10 mouse cellular contexts compared by ENCODE assay signal in genomic region chr8:77440324-77440880, GRCm38 (mm10).
DNase-seq lines count a peak whose midpoint lies in the region; ATAC-seq and TF ChIP-seq lines count a peak whose summit lies in the region.
"Had no signal": no experiment of that assay in that cellular context is flagged by ENCODE, and none has a peak within 500 bp of the region (broad histone marks: within the 10 kb centered on the region; RNA-seq: fewer than 3 reads in every experiment).

No protein-coding gene starts in this region.

- H3K27ac ChIP-seq in kidney, postnatal 0 days, result no peak overlapping the region
- H3K27ac ChIP-seq in kidney, embryonic 15.5 days, result no peak overlapping the region
- peak overlapping the region; percentile 57; the same call in 1 of the 2 replicates for H3K27ac ChIP-seq in testis, adult 2 months (ENCODE audit: control insufficient read depth, insufficient read depth, low read depth, low read length)
- H3K27ac ChIP-seq in hindbrain, embryonic 12.5 days, result no peak overlapping the region

- peaks cover 20% of the 10 kb centered on the region for H3K4me1 ChIP-seq in kidney, postnatal 0 days (replicated peaks; ENCODE audit: insufficient read depth, low read length)
- H3K4me1 ChIP-seq in kidney, embryonic 15.5 days, result peaks cover 49% of the 10 kb centered on the region
- H3K4me1 ChIP-seq in testis, adult 2 months (ENCODE audit: control insufficient read depth, insufficient read depth, low read length), result peaks cover 8% of the 10 kb centered on the region
- H3K4me1 ChIP-seq in hindbrain, embryonic 12.5 days, result peaks cover 3% of the 10 kb centered on the region; the same call in 1 of the 2 replicates

- TF ChIP-seq CTCF in kidney, postnatal 0 days (IDR thresholded peaks at IDR 0.05; ENCODE audit: low read depth), result peak; percentile 53; the same call in 1 of the 2 replicates
- peak; percentile 57; the same call in 1 of the 2 replicates for TF ChIP-seq CTCF in testis, adult 2 months (IDR thresholded peaks at IDR 0.05; ENCODE audit: control insufficient read depth, insufficient read depth, insufficient replicate concordance, low read depth, low read length)

- 82% methylated on average over 6 of the region's 6 CpGs for WGBS in kidney, postnatal 0 days
- 83% methylated on average over 6 of the region's 6 CpGs for WGBS in kidney, embryonic 15.5 days
- WGBS in hindbrain, embryonic 12.5 days, result 84% methylated on average over 6 of the region's 6 CpGs

- H3K9me3 ChIP-seq in kidney, postnatal 0 days (replicated peaks; ENCODE audit: low read length), result no peaks in the 10 kb centered on the region
- H3K9me3 ChIP-seq in kidney, embryonic 15.5 days (replicated peaks), result no peaks in the 10 kb centered on the region
- H3K9me3 ChIP-seq in hindbrain, embryonic 12.5 days (replicated peaks), result no peaks in the 10 kb centered on the region

- H3K9ac ChIP-seq in kidney, postnatal 0 days (ENCODE audit: low read depth, low read length), result no peak overlapping the region
- no peak overlapping the region for H3K9ac ChIP-seq in kidney, embryonic 15.5 days
- no peak overlapping the region for H3K9ac ChIP-seq in hindbrain, embryonic 12.5 days

- DNase-seq in adrenal gland, postnatal 14 days, result peak; percentile 66
- no peak for DNase-seq in adrenal gland, postnatal 10 days
- DNase-seq in kidney, postnatal 0 days (ENCODE audit: low spot score), result no peak
- no peak for DNase-seq in testis, postnatal 14 days (ENCODE audit: low spot score)
- DNase-seq in testis, postnatal 10 days (ENCODE audit: low spot score), result peak; percentile 76
- DNase-seq: layer of hippocampus, adult 9-11 months; spleen, adult 18-20 months had no signal

- no peak overlapping the region for H3K4me2 ChIP-seq in kidney, postnatal 0 days (ENCODE audit: low read length)
- no peak overlapping the region for H3K4me2 ChIP-seq in kidney, embryonic 15.5 days
- H3K4me2 ChIP-seq in hindbrain, embryonic 12.5 days (replicated peaks), result no peak overlapping the region

- H3K4me3 ChIP-seq in kidney, postnatal 0 days (replicated peaks; ENCODE audit: low read depth, low read length), result no peak overlapping the region
- no peak overlapping the region for H3K4me3 ChIP-seq in kidney, embryonic 15.5 days (replicated peaks)
- no peak overlapping the region for H3K4me3 ChIP-seq in testis, adult 2 months (ENCODE audit: control insufficient read depth, low read depth, low read length)
- no peak overlapping the region for H3K4me3 ChIP-seq in hindbrain, embryonic 12.5 days

- H3K36me3 ChIP-seq in kidney, postnatal 0 days (ENCODE audit: insufficient read depth, low read length), result no peaks in the 10 kb centered on the region
- peaks cover 4% of the 10 kb centered on the region; the same call in 1 of the 2 replicates for H3K36me3 ChIP-seq in kidney, embryonic 15.5 days
- H3K36me3 ChIP-seq in testis, adult 2 months (ENCODE audit: control insufficient read depth, insufficient read depth, low read length), result no peaks in the 10 kb centered on the region
- no peaks in the 10 kb centered on the region for H3K36me3 ChIP-seq in hindbrain, embryonic 12.5 days

- no peak for TF ChIP-seq POLR2A in testis, adult 2 months (IDR thresholded peaks at IDR 0.05; ENCODE audit: control insufficient read depth, low read depth, low read length)

- H3K27me3 ChIP-seq in kidney, postnatal 0 days (ENCODE audit: insufficient read depth, low read length), result no peaks in the 10 kb centered on the region
- no peaks in the 10 kb centered on the region for H3K27me3 ChIP-seq in kidney, embryonic 15.5 days
- H3K27me3 ChIP-seq in testis, adult 2 months (ENCODE audit: control insufficient read depth, insufficient read depth, low read length), result no peaks in the 10 kb centered on the region
- H3K27me3 ChIP-seq in hindbrain, embryonic 12.5 days, result no peaks in the 10 kb centered on the region

- ATAC-seq in kidney, postnatal 0 days (replicated peaks; ENCODE audit: low FRiP score, low read depth), result no peak
- no peak for ATAC-seq in kidney, embryonic 15.5 days (replicated peaks; ENCODE audit: low FRiP score)
- no peak for ATAC-seq in hindbrain, embryonic 12.5 days (ENCODE audit: low FRiP score)

Comparison
In these comparisons a context has a peak if more than half of its experiments do, and no peak if none do; other contexts are left out.
1. DNase-seq: peak in adrenal gland, postnatal 14 days (single experiment) and testis, postnatal 10 days (single experiment); none in adrenal gland, postnatal 10 days (single experiment), kidney, postnatal 0 days (single experiment) and testis, postnatal 14 days (single experiment).